Mouse (Mus musculus) E14TG2a.4 (cell line): Measurements from ENCODE around the gene Man2a1.

ENCODE experiments used
- CTCF ChIP-seq: conservative IDR thresholded peaks from 2 replicates; pipeline ENCODE4 v1.5.1; 2014; ENCODE audit warnings: low read length
- POU5F1 ChIP-seq: IDR thresholded peaks from 2 replicates; pipeline ENCODE4 v1.6.1; 2014; ENCODE audit warnings: low read length, borderline replicate concordance

DNA sequence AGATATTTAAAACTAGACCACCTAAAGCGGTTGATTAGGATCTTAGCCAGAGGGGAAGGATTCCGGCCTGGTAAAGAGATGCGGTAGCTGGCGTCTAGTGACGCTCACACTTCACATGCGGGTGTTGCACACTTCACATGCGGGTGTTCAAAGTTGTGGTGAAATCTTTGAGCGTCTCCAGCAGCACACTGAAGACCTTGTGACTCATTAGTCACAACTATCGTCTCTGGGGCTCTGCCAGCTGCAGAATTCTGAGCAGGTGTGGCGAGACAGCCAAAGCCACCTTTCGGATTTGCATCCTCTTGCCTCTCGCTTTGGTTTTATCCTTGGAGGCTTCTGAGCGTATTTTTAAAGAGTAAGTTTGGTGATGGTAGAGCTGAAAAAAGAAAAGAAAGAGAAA is 187.8 kb downstream of the Man2a1 start:
- TF ChIP-seq CTCF, result no peak
- TF ChIP-seq POU5F1, result no peak
